Mouse (Mus musculus) cerebral cortex, adult 2 months (tissue): ENCODE measurements around the gene Mrpl21.

Experiments
- WGBS: fragments of 180-500 bp; shearing (Covaris S2); methylation state at CpG from one replicate; pipeline ENCODE4 v1.1.7; 2018; 5-methylcytosine and 5-hydroxymethylcytosine counted together

Mrpl21 gene

DNA sequence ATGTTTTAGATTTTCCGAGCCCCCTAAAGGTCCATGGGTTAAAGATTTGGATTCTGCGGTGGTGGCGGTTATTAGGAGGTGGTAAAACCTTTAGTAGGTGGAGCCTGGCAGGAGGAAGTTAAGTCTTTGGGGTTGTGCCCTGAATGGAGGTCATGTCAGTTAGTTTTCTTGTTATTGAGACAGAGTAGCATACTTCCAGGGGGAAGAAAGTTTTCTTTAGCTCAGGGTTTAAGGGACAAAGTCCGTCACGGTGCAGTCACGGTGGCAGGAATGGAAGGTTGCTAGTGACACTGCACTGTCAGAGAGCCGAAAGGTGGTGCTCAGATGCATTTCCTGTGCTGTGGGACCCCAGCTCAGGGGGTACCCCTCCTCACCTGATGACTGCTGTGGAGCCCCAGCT, 15.1 kb downstream of the Mrpl21 start:
- WGBS: 90% methylated on average over 7 of the region's 7 CpGs

GRCm38 (mm10) chr19:3304017-3304416, 21.3 kb downstream of the Mrpl21 start:
- WGBS: 70% methylated on average over 4 of the region's 4 CpGs

- 68% methylated on average over 16 of the region's 16 CpGs for WGBS
Measured at GRCm38 (mm10) chr19:3307175-3307949, 24.7 kb downstream of the Mrpl21 start.

- 93% methylated on average over 2 of the region's 2 CpGs for WGBS
Measured at GRCm38 (mm10) chr19:3319341-3319740, 36.6 kb downstream of the Mrpl21 start.

- 79% methylated on average over 7 of the region's 7 CpGs for WGBS
Measured at GRCm38 (mm10) chr19:3320086-3320485, 37.4 kb downstream of the Mrpl21 start.

- 84% methylated on average over 3 of the region's 3 CpGs for WGBS
Measured at GRCm38 (mm10) chr19:3320801-3321200, 38.1 kb downstream of the Mrpl21 start.

DNA sequence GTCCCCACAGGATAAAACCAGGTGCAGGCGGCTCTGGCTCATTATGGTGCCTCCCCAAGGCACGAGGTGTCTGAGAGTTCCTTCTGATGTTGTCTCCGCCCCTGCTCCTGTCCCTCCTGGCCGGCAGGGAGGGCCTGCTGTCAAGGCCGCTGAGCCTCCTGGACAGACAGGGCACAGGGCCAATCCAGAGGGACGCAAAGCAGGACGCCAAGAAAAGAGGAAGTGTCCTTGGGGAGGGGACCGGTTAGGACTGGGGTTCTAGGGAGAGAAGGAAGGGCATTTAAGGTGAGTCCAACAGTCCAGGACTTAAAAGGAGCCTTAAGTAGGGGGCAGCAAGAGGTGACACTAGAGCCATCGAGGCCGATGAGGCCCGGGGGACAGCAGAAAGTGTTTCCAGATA, 38.9 kb downstream of the Mrpl21 start:
- WGBS: 31% methylated on average over 11 of the region's 11 CpGs

DNA sequence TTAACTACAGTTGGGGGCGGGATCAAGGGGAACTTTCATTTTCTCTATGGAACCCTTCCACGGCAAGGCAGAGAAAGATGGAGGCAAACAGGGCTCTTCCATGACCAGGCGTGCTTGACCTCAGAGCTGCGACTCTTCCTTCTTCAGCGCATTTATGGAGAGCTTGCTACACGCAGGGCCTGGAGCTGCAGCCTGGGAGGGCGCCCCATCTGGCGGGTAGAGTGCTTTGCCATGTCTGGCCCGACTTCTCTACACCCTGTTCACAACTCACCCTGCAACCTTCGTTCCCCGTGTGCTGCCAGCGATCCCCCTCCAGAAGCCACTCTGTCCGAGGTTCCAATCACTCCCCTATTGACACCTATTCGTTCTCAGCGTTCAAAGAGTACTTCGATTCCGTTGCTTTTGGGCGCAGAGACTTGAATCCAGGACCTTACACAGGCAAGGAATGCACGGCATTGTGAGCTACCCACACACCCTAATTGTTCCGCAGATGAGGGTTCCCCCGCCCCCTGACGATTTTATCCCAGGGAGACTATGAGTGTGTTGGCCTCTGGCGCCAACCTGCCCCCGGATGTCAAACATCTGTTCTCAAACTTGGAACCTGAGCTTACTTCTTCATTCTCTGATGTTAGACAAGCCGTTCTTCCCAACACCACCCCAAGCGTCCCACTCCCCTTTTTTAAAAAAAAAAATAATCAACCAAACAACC, 39.7 kb downstream of the Mrpl21 start, which contains the start of gene Cpt1a:
Gene Cpt1a (plus strand): TSS at position 74 of the 709 bp plus-strand sequence.
- 4% methylated on average over 26 of the region's 26 CpGs for WGBS

DNA sequence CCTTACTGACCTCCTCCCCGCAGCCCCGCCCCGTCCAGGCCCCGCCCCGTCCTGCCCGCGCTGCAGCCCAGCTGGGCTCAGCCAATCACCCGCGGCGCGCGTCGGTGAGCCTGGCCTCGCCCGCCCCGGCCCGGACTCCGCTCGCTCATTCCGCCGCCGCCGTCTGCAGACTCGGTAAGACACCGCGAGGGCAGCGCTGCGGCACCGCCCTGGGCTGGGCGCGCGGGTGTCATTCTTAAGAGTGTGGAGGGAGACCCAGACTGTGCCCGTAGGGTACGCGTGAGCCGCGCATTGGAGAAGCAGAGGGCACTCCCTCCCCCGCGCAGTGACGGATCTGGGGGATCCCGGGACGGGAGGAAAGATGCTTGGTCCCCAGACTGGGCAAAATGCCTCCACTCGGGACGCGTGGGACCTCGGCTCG, 40.5 kb downstream of the Mrpl21 start:
- WGBS: 1% methylated on average over 47 of the region's 47 CpGs

- under 1% methylated on average over 34 of the region's 34 CpGs for WGBS
Measured at GRCm38 (mm10) chr19:3323753-3324270, 41.1 kb downstream of the Mrpl21 start.

- WGBS: 2% methylated on average over 17 of the region's 17 CpGs
Measured at GRCm38 (mm10) chr19:3324271-3324811, 41.6 kb downstream of the Mrpl21 start.

DNA sequence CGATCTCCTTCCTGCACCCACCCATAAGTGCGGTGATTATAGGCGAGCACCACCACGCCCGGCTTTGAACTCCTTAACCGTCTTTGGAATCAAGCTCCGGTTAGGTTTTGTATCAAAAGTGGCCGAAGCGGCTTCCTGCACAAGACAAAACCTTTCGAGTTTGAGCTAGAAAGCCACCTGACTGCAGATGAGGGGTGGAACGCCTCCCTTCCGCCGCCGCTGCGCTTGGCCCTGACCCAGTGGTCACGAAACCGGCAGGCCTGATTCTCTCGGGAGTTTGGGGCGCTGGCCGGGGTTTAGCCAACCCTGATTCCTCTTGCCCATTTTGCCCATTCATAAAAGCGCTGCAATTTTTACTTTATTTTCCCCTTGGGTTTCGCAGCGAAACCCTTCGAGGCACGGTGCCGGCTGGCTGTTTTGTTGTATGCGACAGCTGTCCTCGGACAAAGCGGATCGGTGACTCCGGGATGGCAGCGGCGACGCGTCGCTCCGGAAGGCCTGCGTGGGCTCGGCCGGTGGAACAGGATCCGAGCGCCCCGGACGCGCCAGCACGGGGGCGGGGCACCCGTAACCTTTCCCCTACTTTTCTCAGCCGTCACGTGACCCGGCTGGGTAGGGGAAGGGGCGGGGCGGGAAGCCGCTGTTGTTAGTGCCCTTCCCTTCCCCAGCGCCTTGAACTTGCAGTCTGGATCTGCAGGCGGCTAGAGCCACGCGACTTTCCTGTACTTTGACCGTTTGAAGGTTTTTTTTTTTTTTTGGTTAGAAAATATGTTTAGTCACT, 42.4 kb downstream of the Mrpl21 start:
- under 1% methylated on average over 59 of the region's 59 CpGs for WGBS

DNA sequence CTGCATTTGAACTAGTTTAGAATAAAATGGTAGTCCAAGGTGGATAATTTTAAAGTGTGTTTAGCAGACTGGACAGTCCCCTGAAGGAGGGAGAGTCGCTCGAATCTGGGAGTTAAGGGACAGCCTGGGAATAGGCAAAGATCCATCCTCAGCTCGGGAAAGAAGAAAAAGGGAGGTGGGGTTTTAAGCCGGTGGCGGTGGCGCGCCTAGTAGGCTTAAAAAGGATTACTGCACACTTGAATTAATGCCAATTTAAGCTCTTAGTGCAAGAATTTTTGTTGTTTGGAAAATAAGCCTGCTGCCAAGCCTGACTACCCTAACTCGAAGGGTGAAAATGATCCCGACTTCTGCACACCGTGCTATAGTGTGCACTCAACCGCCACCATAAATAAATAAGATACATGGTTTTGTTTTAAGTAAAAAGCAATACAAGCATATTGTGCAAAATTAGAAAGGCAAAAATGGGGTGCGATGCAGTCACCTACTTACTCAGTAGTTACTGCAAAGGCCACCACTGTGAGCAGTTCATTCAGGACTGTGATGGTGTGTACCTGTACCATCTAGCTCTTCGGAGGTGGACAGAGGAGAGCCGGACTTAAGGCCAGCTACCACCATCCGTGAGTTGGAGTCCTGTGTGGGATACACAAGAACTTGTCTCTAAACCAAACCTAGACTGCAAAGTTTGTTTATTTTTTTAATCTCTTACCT, 43.2 kb downstream of the Mrpl21 start:
- 41% methylated on average over 15 of the region's 15 CpGs for WGBS

- 71% methylated on average over 12 of the region's 12 CpGs for WGBS
Measured at GRCm38 (mm10) chr19:3326479-3327047, 43.9 kb downstream of the Mrpl21 start.

DNA sequence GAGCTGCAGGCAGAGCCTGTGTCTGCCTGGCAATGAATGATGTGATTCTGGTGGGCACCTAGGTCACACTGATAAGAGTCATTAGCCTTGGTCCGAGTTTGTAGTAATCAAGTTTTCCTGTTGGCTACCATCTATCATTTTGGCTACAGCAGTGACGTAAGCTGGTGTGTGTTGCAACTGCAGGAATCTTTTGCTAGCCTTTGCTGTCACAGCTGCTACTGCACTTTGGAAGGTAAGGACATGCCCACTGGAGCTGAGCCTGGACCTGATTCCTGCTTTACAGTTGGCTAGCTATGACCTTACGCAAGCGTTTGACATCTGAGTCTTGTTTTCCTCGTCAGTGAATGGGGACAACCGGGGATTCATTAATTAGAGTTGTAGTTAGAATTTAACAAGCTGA, 50.5 kb downstream of the Mrpl21 start:
- WGBS: 81% methylated on average over 6 of the region's 6 CpGs

DNA sequence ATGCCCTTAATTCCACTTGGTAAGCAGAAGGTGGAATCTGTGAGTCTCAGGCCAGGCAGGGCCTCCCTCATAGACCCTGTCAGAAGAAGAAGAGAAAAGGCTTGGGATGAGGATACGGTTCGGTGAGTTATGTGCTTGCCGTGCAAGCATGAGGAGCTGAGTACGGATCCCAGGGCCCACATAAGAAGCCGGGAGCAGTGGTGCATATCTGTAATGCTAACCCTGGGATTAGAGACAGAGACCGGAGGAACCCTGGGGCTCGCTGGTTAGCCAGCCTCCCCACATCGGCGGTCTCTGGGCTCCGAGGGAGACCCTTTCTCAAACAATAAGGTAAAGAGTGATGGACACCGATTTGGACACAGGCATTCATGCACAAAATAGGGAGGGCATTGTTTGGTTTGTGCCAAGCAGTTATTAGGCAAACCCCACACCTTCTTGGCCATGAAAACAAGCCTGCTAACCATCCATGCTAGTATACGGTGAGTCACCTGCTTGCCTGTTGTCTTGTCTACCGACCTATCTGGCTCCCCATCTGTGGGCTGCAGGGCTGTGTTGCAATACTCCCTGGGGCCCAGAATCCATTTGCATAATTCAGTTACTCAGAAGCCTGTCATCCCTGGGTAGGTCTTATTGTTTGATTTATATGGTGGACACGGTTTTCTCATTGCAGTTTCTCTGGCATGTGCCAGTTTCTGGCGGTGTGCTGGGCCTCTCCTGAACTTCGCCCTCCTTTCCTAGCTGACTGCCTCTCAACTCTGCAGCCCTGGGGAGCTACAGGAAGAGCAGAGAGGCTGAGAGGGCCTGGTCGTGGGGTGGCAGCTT, 51.2 kb downstream of the Mrpl21 start:
- 73% methylated on average over 17 of the region's 17 CpGs for WGBS

DNA sequence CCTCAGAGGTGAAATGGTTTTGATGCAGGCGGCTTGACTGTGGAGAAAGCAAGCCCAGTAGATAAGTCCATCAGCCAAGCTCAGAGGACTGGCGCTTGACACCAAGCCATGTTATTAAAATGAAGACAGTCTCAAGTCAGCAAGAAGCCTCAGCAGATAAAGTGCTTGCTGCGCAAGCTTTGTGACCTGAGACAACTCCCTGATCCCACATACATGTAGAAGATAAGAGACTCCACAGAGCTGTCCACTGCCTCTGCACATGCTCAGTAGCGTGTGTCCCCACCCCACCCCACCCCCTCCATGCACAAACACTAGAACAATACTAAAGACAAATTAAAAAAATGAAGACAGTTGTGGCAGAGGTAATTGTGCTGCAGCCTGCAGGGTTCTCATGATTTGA, 51.8 kb downstream of the Mrpl21 start:
- WGBS: 89% methylated on average over 4 of the region's 4 CpGs

GRCm38 (mm10) chr19:3335917-3336316, 53.2 kb downstream of the Mrpl21 start:
- 81% methylated on average over 1 of the region's 1 CpGs for WGBS

GRCm38 (mm10) chr19:3336485-3337255, 54.0 kb downstream of the Mrpl21 start:
- 55% methylated on average over 8 of the region's 8 CpGs for WGBS
